Mouse (Mus musculus) frontal cortex, adult (tissue): ENCODE measurements around the gene Coro1c.

ENCODE experiments used
- ATAC-seq: cut with Nextera tagmentation; 2 replicates; pipeline ENCODE4 v1.9.2; 2017; ENCODE audit warnings: mild to moderate bottlenecking, moderate library complexity, mixed read lengths; ENCODE audit not compliant: low TSS enrichment

The Coro1c gene

GRCm38 (mm10) chr5:113884750-113885149 lies 23.8 kb downstream of the Coro1c start:
- ATAC-seq, result no peak

DNA sequence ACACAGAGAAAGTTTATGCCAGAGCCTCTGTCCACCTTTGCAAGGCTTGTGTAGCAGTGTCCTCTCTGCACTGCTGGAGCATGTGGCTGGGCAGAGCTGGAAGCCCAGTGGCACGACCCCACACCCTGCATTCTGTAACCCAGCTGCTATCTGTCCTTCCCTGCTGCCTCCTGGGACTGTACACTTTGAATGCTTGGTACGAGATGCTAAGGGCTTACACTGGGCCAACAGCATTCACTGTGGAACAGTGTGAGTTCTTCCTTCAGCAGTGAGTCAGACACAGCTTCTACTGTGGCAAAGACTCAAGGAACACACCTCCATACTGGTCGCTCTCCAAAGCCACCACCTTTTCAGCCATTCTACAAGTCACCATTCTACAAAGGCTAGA lies 25.2 kb downstream of the Coro1c start:
- ATAC-seq, result peak; percentile 79; the same call in 1 of the 2 replicates

- peak; percentile 44; the same call in 1 of the 2 replicates for ATAC-seq
These were observed 25.8 kb downstream of the Coro1c start for GRCm38 (mm10) chr5:113882566-113883383.

- no peak for ATAC-seq
These were observed 27.4 kb downstream of the Coro1c start for GRCm38 (mm10) chr5:113881136-113881535.

GRCm38 (mm10) chr5:113878943-113879617 lies 29.5 kb downstream of the Coro1c start:
- no peak; the same call in 1 of the 2 replicates for ATAC-seq

GRCm38 (mm10) chr5:113877565-113877964 lies 31.0 kb downstream of the Coro1c start:
- no peak for ATAC-seq

GRCm38 (mm10) chr5:113876176-113876575 lies 32.4 kb downstream of the Coro1c start:
- no peak for ATAC-seq

DNA sequence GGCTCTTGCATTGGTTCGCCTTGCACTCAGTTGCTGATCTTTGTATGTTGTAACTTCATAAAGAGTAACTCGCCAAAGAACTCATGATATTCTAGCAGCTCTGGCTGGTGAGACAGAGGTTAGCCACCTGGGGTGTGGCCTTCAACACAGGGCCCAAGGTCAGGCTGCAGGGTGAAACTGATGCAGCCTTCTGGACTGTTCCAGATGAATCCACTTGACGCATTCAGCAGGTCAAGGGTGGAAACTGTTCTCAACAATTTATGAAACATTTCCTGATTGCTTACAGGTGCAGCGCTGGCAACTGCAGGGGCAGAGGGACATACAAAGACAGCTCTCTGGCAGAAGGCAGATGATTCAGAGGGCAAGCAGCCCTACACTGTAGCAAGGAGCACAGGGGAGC lies 32.9 kb downstream of the Coro1c start:
- no peak for ATAC-seq

DNA sequence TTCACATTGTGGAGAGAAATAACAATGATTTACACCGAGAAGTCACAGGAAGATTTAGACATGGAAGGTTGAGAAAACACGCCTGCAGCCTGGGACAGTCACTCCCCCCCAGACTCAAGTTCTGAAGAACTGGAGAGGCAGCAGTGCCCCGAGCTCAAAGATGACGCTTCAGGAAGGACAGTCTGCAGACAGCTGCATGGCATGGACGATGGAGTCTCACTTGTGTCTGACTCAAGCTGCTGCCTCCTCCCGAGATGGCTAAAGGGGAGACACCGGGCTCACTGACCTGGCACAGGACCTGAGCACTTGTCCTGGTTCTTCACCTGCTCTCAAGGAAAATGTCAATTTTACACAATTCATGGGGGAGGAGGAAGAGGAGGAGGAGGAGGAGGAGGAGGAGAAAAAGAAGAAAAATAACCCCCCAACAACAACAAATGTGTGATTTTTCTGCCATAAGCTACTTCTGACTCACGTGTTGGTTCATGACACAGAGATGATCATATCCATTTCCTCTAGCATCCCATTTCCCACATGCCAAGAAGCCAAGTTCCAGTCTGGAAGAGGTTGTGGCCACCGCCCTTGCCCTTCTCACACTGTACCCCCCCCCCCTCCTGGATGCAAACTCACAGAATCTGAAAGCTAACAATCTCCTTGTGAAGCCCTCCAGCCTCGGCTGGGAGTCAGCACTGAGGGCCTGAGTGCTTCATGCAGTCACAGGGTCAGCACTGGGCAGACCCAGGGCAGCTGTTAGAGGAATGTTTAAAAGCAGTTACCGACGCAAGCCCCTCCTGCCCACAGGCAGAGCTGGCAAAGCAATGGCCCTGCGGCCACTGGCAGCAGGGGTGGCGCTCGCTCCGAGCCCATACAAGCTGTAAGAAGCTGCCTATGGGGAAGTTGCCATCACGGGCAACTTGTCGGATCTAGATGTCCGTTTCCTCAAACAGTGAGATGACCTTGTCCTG lies 34.2 kb downstream of the Coro1c start:
- ATAC-seq, result no peak

DNA sequence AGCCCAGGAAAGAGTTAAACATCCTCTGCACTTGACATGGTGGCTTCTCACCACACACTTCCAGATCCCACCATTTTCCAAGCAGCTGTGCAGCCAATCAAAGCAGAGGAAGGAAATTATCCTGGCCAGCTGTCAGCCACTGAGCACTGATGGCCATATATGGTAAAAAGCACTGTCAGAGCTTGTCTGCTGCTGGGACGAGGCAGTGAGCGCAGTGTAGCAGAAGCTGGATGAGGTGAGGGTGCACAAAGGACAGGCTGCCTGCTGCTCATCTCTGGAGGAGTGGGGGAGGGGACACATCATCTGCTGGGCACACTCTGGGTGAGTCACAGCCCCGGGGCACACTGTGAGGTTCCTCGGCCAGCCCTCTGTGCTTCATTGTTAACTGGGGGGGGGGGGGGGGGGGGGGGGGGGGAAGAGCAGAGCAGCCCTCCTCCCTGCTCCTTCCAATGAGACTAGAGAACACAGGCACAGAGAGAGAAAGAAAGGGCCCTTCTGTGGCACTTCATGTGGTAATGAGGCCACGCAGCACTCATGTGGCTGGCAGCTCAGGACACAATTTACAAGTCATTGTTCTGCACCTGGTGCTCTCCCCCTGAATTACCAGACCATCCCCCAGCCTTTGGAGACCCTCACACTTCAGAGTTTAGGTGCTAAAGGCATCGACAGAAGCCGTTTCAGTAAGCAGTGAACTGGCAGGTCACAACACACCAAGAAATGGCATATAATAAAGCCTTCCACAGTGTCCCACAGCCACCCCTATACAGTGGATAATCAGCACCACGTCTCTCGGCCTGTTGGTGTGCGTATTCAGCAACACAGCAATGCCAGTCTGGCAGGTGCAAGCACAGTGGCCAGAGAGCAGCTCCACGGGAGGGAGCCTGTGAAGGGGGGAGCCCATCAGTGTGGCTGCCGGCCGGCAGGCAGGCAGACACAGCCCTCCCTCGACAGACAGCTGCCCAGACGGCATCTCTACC lies 35.3 kb downstream of the Coro1c start:
- ATAC-seq, result peak; percentile 76

GRCm38 (mm10) chr5:113871903-113872548 lies 36.5 kb downstream of the Coro1c start:
- ATAC-seq, result peak; percentile 60

DNA sequence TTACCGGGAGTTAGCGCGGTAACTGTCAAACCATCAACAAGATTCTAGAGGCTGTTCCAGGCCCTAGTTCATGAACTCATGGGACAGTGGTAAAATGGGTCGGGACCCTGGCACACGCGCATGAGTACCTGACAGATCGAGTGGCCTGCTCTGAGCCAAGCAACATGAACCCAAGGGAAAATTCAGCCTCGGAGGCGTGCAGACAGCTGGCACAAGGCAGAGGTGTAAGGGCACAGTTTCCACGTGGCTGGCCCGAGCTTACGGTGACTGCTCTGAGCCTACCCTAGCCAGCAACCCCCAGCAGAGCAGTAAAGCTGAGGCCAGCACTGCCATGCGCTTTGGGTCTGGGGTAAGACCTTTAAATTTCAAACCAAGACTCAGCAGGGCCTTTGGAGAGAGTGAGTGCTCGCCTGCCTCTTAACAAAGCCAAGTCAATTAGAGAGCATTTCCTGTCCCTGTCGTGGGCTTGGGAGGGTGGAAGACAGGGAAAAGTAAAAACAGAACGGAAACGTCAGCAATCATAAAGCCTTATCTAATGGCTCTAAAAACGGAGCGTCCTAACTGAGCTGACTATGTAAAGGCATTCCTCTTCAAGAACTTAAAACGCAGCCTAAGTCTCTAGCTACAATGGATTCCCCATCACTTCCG lies 38.0 kb downstream of the Coro1c start:
- ATAC-seq, result no peak

DNA sequence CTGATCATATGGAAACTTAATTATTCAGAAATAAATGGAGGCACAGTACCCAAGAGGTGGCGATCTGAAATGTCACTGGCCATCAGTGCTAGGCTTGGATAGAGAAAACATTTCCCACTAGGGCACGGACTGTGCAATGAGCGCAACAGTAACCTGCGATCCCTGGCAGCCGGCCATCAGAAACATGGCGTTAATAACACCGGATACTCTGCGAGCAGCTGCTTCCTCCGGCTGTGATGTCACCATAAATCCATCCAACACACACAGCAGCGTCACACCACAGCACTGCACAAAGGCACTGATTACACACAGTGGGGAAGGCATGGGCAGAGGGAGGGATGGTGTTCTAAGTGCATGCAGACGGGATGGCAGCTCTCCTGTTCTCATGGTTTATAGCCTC lies 39.4 kb downstream of the Coro1c start:
- no peak for ATAC-seq

DNA sequence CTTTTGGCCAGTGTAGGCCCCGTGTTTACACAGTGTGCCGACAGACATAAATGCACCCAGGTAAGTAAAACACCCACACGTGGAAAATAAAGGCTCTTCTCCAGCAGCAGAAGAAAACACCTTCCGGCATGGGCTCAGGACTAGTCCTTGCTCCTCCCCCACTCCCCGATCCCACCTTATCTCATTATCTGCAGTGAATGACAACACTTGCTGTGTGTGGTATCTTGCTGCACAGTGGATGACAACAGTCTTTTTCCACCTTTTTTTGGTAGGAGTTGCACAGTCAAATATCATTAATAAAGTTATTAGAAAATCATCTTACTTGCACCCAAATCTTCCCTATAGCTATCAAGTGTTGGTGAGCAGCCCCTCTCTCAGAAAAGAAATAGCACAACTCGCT lies 43.6 kb downstream of the Coro1c start:
- ATAC-seq, result no peak

DNA sequence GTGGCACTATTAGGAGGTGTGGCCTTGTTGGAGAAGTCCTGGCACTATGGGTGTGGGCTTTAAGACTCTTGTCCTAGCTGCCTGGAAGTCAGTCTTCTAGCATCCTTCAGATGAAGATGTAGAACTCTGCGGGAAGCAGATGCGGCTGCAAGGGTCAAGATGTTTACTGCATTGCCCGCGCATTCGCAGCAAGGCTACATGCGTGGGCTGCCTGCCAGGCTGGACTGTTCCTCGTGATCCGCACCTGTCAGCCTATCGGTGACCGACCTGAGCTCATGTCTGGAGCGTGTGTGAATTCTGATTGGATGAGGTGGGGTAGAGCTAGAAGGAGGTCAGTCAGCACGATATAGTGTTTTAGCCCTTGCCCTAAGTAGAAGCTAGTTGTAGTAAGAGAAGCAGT lies 44.6 kb downstream of the Coro1c start:
- no peak for ATAC-seq

GRCm38 (mm10) chr5:113862418-113862817 lies 46.1 kb downstream of the Coro1c start:
- ATAC-seq, result peak; percentile 77; the same call in 1 of the 2 replicates

- ATAC-seq, result no peak
These were observed 47.3 kb downstream of the Coro1c start for GRCm38 (mm10) chr5:113861294-113861693.

- no peak for ATAC-seq
These were observed 49.6 kb downstream of the Coro1c start for GRCm38 (mm10) chr5:113858971-113859370.

GRCm38 (mm10) chr5:113858550-113858949 lies 50.0 kb downstream of the Coro1c start:
- ATAC-seq, result no peak

GRCm38 (mm10) chr5:113857631-113858030 lies 50.9 kb downstream of the Coro1c start:
- ATAC-seq, result no peak
